Mouse (Mus musculus): ENCODE data around the gene 2410015M20Rik. TPM values are rescaled to one million over a fixed set of nuclear protein-coding genes. Genes with fewer than 3 reads are reported as not detected.
"Not testable (repeated sequence)": the region's sequence is repeated elsewhere in the genome, so short reads cannot be mapped to it uniquely, and the experiment has no call there.

2410015M20Rik gene
- total RNA-seq (2022): 100 to 1,000 TPM; 147 to 180 (median 158) TPM

- DNase-seq (ENCODE audit: low spot score in 2 of 2): peak; percentile 90 to 98
Observed at GRCm38 (mm10) chr17:56609452-56610171, at the start of gene 2410015M20Rik. 2410015M20Rik (minus strand) TSS chr17:56609771.

DNA sequence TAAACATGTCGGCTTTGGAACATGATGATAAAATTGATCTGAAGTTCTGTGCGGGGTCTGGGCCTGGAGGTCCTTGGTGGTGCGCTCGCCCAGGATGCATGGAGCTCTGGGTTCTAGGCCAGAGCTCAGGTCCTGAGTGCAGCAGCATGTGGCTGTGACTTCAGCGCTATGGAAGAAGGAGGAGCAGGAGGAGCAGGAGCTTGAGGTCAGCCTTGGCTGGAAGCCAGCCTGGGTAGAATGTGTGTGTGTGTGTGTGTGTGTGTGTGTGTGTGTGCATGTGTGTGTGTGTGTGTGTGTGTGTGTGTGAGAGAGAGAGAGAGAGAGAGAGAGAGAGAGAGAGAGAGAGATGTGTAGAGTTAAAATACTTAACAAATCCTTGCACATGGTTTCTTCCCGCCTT lies 46.6 kb upstream of the 2410015M20Rik start:
- DNase-seq (ENCODE audit: low spot score in 2 of 2): no peak

DNA sequence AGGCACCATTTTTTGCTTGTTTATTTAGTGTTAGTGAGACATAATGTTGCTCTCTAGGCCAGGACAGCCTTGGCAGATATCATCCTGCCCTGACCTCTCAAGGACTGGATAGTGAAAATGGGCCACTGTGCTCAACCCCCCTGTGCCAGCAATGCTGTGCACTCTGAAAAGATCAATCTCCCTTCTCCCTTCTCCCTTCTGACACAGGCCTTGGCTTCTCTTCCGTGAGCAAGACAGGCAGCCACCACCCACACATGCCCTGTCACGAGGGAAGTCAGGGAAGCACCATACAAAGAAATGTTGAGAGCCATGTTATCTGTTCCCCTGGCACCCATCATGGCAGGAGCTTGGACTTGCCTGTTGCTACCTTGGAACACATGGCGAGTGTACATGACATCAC lies 45.7 kb upstream of the 2410015M20Rik start:
- DNase-seq (ENCODE audit: low spot score in 2 of 2): no peak

GRCm38 (mm10) chr17:56654771-56655170 lies 45.2 kb upstream of the 2410015M20Rik start:
- no peak for DNase-seq (ENCODE audit: low spot score in 2 of 2)

GRCm38 (mm10) chr17:56651801-56652200 lies 42.2 kb upstream of the 2410015M20Rik start:
- DNase-seq (ENCODE audit: low spot score in 2 of 2): no peak

DNA sequence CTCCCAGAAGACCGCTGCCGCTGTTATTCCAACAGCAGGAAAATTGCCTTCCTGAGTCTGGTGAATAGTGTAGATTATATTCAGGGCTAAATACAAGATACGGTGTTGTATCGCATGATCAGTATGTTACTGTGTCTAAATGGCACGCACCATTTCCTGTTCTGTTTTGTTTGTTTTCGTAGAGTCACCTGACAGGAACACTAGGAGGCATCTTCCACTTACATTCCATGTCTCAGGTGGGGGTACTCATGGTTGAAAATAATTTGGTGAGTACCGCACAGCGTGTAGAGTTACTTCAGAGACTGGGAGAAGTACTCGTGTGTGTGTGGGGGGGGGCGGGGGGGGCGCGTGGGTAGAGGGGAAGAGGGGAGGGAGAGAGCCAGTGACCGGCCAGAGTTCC lies 38.0 kb upstream of the 2410015M20Rik start:
- no peak for DNase-seq (ENCODE audit: low spot score in 2 of 2)

DNA sequence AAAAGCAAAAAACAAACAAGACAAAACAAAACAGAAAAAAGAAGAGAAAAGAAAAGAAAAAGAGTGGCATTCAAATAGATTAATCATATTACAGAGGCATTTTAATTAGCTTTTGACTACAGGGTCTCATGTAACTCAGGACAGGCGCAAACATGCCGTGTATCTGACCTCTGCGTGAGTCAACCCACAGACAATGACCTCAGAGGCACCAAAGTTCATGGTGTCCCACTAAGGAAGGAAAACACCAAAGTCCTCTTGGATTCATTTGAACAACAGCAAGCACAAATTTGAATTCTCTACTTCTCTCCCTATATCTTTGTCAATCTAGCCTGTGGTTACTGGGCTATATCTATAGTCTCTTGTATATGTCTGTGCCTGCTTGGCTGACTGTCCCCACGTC lies 33.7 kb upstream of the 2410015M20Rik start:
- DNase-seq (ENCODE audit: low spot score in 2 of 2): no peak

- DNase-seq (ENCODE audit: low spot score in 2 of 2): no peak
Observed at GRCm38 (mm10) chr17:56634023-56634422, 24.5 kb upstream of the 2410015M20Rik start.

GRCm38 (mm10) chr17:56631807-56632206 lies 22.2 kb upstream of the 2410015M20Rik start:
- DNase-seq (ENCODE audit: low spot score in 2 of 2): no peak

GRCm38 (mm10) chr17:56629800-56630781 lies 20.5 kb upstream of the 2410015M20Rik start:
- not testable (repeated sequence) for DNase-seq (ENCODE audit: low spot score in 2 of 2)

- DNase-seq (ENCODE audit: low spot score in 2 of 2): no peak
Observed at GRCm38 (mm10) chr17:56627530-56628277, 18.1 kb upstream of the 2410015M20Rik start, which contains the start of gene Catsperd. Catsperd (plus strand) TSS chr17:56628143.

DNA sequence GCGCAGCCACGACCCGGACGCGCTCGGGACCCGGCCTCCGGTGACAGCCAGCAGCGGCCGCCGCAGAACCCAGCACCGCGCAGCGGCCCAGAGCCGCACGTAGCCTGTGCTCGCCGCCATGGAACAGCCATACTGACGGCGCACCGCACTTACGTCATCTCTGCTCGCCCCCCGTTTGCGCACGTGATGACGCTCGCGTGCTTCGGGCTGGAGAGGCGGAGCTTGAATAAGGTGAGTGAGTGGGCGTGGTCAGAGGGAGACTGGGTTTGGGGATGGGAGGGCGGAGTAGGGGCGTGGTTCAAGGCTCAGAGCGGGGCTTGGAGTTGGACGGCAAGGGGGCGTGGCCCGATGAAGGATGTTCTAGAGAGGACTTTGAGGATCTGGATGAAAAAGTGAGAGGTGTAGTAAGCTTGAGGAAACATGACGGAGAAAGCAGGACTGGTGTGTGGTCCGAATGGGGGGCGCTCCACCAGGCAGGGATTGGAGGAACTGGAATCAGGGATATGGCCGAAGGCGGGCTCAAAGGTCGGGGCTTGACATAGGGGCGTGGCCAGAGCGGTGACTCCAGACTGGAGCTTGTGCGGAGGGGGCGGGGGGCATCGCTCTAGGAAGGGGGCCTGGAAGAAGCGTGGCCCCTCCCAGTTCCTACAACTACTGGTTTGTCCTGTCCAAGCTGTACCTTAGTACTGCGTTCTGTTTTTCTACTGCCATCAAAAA lies 17.3 kb upstream of the 2410015M20Rik start, which contains the start of gene Lonp1:
Gene Lonp1 (minus strand): TSS at position 134 of the 717 bp plus-strand sequence.
- peak; percentile 93 for DNase-seq (ENCODE audit: low spot score in 2 of 2)

DNA sequence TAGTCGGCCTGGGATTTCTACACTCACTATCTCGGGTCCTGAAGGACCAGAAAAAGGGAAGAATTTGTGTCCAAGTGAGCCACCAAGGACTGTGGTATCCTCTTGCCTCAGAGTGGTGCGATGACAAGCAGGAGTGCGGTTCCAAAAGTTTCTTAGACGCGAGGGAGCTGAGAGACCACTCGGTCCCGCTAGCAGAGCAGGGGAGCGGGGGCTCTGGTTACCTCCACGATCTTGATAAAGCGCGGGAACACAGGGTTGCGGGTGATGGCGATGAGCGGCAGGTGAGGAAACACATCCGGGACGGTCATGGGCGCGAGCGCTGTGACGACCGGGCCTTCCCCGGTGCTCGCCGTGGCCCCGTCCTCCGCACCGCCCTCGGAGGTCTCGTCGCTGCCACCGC lies 16.7 kb upstream of the 2410015M20Rik start:
- DNase-seq (ENCODE audit: low spot score in 2 of 2): no peak

- DNase-seq (ENCODE audit: low spot score in 2 of 2): no peak
Observed at GRCm38 (mm10) chr17:56625495-56625894, 15.9 kb upstream of the 2410015M20Rik start.

DNA sequence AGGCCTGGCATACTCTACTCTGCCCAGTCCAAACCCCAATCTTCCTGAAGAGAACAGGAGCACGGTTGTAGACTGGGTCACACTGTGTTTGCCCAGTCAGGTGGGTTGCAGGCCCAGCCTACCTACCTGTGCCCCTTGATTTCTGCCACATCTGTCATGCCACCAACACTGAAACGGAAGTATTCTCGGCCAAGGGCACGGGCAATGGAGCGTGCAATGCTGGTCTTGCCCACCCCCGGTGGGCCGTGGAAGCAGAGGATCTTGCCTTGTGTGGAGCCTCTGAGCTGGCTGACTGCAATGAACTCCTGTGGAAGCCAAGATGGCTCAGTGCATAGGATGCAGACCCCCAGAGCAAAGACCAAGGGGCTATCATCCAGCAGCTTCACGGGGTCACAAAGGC lies 8.1 kb upstream of the 2410015M20Rik start:
- no peak for DNase-seq (ENCODE audit: low spot score in 2 of 2)

DNA sequence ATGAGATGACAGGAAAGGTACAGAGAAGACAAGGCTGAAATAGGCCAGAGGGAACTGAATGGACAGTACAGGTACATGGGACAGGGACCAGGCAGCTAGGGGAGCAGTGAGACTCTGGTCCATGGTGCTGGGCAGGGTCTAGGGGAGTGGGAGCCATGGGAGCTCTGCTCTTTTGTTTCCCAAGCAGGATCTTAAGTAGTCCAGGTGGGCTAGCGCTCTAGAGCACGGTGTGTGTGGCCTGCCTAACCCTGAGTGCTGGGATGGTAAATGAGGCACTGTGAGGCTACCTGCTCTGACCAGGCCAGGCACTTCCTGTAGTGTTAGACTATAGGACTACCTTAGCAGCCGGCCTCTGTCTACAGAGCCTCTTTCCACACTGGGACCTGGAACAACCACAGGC lies 7.2 kb upstream of the 2410015M20Rik start:
- DNase-seq (ENCODE audit: low spot score in 2 of 2): no peak

GRCm38 (mm10) chr17:56615792-56616191 lies 6.2 kb upstream of the 2410015M20Rik start:
- DNase-seq (ENCODE audit: low spot score in 2 of 2): no peak

GRCm38 (mm10) chr17:56615136-56615784 lies 5.7 kb upstream of the 2410015M20Rik start:
- DNase-seq (ENCODE audit: low spot score in 2 of 2): no peak

DNA sequence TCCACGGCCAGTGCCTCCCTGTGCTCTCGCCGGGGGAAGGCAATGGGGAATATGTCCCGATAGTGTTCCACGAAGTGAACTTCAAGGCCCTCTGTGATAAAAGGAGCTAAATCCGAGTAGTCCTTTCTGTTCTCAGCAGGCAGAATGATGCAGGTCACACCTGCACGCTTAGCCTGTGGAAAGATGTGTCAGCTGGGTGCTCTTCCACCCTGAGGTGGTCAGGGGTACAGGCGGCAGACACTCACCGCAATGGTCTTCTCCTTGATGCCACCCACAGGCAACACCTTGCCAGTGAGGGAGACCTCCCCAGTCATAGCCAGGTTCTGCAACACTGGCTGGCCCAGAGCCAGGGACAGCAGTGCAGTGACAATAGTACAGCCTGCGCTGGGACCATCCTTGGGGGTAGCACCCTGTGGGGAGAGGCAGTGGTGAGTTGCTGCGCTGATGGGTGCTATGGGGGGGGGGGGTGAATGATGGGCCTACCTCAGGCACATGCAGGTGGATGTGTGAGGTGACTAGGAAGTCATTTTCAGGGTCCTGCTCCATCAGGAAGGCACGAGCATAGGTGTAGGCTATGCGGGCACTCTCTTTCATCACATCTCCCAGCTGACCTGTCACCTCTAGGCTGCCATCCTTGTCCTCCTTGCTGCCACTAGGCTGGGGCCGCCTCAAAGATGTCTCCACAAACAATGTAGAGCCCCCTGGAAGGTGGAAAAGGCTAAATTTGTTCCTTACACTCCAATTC lies 5.0 kb upstream of the 2410015M20Rik start:
- no peak for DNase-seq (ENCODE audit: low spot score in 2 of 2)
